Mouse (Mus musculus): ENCODE results near the gene Gpm6b.

The Gpm6b gene

DNA sequence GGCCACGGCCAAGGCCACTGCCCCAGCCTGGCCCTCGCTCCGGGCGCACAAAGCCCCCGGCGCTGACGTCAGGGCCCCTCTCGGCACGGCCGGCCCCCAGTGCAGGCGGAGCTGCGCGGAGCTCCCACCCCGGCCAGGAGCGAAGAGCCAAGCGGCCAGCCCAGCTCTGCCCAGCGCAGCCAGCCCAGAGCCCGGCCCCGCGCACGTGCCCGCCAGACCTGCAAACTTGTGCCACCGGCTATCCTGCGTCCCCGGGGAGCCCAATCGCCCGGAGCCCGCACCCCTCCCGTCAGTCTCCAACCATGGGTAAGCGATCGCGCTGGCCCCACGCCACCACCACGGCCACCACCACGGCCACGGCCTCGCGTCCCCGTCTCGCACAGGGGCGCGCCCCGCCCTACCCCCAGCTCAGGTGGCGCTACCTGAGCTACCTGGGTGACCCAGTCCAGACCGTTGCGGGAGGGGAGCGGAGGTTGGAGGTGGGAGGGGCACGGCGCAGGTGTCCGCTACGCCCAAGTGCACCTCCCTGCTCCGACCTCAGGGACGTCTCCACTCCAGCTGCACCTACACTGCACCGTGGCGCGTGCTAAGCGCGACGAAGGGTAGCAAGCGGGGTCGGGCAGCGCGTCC, at the start of gene Gpm6b:
Gpm6b (plus strand) TSS at position 81 of the 630 bp plus-strand sequence.
- DNase-seq (ENCODE audit: low read depth, low spot score): no peak

DNA sequence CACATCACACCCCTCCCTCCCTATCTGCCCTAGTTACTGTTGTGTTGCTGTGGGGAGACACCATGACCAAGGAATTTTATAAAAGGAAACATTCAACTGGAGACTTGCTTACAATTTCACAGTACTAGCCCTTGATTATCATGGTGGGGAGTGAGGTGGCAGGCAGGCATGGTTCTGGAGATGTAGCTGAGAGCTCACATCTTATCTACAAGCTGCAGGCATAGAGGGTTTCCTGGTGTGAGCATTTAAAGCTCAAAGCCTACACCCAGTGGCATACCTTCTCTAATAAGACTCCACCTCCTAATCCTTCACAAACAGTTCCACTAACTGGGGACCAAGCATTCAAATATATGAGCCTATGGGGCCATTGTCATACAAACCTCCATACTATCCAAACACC, 42.4 kb upstream of the Gpm6b start:
- DNase-seq (ENCODE audit: low read depth, low spot score): no peak

DNA sequence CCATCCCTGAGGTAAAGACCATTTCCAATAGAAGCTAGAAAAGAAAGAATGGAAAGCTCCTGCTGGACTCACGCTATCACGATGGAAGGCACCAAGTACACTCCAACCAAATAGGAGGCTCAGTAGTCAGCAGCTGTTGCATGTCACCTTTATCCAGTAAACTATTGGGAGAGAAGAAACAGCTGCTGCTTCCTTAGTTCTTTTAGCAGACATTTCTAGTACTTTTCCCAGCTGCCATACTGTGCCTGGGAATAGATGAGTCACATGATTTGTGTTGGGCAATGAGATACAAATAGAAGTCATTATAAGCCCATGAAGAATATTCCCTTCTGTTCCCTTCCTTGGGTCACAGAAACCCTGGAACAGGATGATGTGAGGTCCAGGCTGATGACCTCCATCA, 40.4 kb upstream of the Gpm6b start:
- DNase-seq (ENCODE audit: low read depth, low spot score): no peak

DNA sequence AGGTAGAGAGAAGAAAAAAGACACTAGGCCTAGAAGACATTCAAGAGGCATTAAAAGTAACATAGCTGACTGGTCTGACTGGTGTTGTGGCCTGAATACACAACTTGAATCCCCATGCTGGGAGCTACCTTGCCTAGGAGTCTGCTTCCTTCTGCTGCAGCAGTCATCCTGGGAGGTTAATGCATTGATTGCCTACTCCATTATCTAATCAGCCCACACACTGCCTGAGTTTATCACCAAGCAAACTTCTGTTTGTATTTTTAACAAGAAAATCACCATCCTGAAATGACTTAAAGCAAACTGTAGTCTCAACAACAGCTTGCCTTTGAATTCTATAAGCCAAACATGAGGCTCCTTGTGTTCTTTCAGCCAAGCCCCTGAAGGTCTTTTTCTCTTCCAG, 38.9 kb upstream of the Gpm6b start:
- DNase-seq (ENCODE audit: low read depth, low spot score): no peak

DNA sequence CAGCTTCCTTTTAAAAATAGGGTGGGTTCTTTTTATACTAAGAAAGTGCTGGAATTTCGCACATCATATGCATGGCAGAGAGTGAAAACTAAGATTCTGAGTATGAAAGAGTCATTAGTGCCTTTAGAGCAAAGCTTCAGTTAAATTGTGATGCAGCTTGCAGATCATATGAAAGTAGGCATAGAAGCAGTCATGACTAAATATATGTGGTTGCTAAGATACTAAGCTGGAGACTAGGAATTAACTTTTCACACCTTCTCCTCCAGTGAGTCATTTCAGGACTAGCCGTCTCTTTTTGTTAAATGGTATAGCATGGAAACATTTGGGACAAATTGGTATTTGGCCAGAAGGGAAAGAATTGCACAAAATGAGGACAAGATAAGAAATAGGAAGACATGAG, 24.1 kb upstream of the Gpm6b start:
- DNase-seq (ENCODE audit: low read depth, low spot score): no peak

DNA sequence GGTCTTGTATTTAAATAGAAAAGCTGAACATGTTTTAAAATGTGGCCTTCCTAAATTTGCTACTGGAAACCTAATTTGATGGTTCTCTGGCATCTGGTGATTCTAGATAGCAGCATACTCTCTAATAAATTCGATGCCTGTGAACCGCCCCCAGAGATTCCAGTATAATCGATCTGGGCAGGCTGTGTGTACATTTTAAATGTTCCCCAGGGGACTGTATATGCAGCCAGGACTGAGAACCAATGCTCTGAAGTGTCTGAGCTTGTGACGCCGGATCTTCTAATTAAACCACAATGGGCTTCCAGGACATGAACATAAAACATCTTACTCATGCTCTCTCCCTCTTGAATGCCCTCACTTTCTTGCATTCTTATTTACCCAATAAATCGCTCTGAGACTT, 22.5 kb upstream of the Gpm6b start:
- no peak for DNase-seq (ENCODE audit: low read depth, low spot score)

DNA sequence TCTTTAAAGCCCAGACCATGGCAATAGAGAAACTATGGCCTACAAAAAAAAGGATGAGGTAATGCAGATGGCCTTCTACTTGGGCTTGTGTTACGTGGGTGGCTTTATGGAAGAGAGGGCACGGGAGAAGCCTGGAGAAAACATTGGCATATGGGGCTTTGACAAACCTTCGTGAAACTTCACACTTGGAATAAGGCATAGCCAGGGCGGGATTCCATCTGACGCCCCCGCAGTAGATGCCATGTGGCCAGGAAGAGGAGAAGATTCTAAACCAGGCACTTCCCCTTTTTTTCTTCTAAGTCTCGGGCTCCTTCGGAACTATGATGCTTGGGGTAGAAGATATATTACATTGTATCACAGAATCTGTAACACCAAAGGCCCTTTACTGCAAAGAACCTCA, 22.0 kb upstream of the Gpm6b start:
- no peak for DNase-seq (ENCODE audit: low read depth, low spot score)

DNA sequence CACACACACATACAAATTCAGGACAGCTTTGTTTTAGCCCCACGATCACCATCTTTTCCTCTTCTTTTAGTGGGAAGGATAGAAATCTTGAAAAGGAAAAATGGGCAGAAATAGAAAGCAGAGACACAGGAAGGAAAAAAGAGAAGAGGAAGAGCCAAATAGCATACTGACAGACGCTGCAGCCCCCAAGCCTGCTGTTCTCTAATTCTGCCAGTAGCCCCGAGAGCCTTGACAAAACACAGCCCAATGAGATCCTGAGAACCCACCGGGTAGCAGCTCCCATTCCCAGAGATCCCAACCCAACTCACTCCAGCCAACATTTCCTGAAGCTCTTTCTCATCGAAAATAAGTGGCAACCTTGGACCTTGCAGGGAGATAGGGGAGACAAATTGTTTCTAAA, 19.4 kb upstream of the Gpm6b start:
- no peak for DNase-seq (ENCODE audit: low read depth, low spot score)

DNA sequence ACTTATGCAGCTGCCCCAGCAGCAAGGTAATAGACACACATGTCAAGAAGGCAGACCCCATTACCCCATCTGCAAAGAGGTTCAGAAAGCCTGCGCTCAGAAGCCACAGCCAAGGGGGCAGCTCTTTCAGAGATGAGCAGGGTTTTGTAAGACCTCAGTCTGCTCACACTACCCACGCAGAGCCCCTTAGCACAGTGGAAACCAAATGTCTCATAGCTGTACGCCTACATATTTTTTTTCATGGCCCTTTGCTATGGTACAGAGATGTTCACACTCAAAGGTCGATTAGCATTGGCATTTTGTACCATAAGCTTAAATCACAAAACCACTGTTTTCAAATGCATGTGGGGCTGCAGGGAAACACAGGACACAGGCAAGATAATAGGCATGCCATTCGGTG, 11.9 kb upstream of the Gpm6b start:
- DNase-seq (ENCODE audit: low read depth, low spot score): no peak

DNA sequence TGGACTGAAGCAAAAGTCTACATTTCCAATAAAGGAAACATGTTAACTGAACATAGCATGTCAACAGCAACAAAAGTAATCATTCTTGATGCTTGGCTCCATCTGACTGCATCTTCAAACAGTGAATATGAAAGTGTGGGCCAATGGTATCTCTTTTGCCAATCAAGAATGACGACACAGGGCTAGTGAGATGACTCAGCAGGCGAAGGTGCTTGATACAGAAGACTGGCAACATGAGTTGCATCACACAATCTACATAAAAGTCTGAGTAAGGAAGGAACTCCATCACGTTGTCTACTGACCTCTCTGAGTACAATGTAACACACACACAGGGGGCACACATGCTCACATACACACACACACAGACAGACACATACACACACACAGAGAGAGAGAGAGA, 9.0 kb upstream of the Gpm6b start:
- no peak for DNase-seq (ENCODE audit: low read depth, low spot score)

DNA sequence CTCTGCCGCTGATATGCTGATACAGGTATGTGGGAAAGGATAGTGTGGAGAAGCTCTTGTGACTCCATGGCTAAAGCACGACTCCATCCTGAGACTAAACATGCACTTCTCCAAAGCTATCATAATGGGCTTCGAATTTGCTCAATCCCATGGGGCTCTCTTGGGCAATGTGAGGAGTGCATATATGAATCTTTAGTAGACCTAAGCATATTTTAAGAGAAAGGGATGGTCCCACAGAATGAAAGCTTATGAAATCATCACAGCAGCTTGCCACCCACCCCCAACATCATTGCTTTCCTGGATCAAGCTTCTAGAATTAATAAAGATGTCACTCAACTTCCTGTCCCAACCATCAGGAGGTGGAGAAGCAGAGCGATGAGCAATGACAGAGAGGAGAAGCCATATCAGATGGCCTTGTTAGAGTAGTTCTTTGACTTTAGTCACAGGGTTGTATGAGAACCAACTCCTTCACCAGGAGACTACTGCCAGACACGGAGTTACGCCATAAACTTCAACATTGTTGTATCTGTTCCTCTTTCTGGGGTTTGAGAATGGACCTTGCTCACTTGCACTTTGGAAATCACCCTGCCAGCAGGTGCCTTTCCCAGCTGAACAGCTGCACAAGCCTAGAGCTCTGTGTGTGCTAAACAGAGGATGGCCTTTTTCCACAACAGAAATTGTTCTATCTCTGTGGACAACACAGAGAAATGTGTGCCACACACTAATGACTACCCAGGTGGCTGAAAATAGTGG, 8.0 kb upstream of the Gpm6b start:
- no peak for DNase-seq (ENCODE audit: low read depth, low spot score)

DNA sequence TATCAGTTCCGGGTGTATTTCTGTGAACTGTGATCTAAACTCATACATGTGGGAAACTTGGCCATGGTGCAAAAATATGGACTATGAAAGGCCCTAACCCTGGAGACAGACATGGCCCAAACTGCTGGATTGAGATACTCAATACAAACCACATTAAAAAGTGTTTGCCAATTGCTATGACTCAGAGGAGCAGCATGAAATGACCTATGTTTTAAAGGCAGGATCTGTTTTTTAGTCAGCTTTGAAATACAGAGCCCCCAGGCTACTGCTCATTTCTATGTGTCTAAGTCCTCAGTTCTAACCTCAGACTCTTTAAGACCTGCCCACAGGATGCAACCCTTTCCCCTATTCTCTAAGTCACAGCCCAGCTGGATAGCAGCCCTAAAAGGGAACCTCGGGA, 2.6 kb upstream of the Gpm6b start:
- no peak for DNase-seq (ENCODE audit: low read depth, low spot score)

DNA sequence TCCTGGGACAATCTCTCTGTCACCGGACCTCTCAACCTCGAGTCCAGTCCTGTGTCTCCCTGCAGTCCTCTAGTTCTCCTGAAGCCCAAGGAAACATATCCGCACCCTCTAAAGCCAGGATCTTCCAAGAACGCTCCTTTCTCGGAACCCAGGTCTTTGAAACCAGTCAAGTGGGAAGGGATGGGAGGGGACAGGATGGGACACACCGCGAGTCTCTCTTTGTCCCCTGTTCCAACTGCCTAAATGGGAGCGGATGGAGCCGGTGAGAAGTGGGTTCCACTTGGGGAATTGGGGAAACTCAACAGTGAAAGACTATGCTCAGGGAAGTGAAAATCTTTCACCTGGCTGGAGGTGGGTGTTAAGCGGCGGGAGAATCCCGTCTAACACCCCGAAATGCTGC, 809 bp downstream of the Gpm6b start:
- DNase-seq (ENCODE audit: low read depth, low spot score): peak; percentile 15

DNA sequence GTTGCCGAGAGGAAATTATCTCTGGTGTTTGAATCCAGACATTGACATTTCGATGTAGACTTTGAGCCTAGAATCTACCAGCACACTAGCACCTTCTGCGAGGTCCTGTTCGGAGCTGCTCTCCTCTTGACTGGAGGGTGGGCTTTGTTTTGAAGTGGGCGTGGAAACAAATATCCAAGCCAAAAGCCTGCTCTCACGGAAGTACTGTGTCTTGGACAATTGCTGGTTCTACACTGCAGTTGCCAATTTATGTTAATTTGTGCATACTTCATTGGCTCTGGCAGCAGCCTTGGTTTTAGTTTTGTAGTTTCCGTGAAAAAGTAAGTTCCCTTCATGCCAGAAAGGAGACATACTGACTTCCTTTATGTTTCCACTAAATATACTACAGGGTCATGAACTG, 2.0 kb downstream of the Gpm6b start:
- peak; percentile 25 for DNase-seq (ENCODE audit: low read depth, low spot score)

DNA sequence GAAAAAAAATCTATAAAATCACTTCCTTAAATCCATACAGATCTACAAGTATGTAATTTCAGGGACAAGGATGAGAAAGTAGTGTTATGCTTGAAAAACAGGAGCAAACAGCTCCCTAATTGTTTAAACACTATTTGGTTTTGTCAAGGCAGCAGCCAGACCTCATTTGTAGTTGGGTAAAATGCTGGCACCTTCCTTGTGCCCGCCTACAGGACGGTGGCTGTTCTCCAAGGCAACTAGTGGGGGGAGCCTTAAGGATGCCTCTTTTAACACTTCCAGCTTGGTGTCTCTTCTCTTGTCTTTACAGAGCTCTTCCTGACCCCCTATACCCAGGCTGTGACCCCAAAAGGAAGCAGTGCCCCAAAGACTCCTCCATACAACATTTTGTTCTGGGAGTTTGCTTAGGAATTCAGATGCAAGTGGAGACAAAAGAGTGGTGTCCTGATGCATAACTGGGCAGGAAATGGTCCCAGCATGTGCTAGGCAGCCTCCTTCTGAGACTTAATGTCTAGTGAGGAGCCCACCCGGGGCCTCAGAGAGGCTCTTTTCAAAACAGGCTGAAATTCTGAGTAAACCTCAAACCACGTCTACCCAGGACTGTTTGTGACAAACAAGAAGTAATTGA, 4.7 kb downstream of the Gpm6b start:
- DNase-seq (ENCODE audit: low read depth, low spot score): peak; percentile 81

DNA sequence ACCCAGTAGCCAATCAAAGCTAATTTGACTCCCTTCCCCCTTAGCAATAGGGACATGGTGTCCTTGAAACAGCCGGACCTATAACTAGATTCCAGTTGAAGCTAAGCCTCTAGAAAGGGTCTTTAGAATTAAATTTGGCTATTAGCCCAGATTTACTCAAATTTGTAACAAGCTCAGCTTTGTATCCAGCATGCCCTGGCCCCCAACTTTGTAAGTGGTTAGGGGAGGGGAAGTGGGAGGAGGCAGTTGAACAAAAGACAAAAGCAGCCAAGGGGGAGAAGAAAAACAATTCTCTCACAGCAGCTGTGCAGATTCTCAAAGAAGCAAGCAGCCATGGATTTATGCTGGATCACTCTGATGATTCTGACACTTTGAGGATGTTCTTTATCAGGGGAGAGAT, 32.8 kb downstream of the Gpm6b start:
- DNase-seq (ENCODE audit: low read depth, low spot score): no peak

DNA sequence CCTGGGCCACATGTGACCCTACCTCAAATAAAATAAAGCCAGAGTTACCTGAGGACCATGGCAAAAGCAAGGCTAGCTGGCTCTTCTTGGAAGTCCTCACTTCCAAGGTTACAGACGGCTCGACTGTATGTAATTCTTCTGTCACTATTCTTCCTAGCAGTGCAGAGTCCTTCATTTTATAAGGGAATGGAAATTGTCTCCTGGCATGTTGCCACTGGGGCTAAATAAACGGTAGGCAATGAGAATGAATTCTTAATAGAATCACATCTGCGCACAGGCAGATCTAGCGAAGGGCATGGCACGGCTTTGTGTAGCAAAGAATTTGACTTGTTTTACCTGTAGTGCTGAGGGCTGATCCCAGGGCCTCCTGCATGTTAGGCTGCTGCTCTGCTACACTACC, 33.9 kb downstream of the Gpm6b start:
- DNase-seq (ENCODE audit: low read depth, low spot score): no peak

DNA sequence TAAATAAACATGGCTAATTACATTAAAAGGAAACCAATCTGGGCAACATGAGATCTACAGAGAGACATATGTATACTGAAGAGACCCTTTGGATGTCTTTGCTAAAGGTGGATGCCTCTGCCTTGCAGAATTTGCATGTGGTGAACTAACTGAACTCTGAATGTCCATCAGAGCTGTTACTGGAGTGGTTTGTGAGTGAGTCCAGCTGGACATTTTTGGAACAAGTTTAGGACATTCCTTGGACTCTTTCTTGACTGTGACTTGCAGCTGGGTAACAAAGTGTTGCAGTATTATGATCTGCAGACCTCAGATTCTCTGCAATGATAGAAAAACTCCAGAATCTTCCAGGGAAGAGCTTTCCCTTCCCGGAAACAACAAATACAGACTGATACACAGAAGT, 41.1 kb downstream of the Gpm6b start:
- DNase-seq (ENCODE audit: low read depth, low spot score): no peak

DNA sequence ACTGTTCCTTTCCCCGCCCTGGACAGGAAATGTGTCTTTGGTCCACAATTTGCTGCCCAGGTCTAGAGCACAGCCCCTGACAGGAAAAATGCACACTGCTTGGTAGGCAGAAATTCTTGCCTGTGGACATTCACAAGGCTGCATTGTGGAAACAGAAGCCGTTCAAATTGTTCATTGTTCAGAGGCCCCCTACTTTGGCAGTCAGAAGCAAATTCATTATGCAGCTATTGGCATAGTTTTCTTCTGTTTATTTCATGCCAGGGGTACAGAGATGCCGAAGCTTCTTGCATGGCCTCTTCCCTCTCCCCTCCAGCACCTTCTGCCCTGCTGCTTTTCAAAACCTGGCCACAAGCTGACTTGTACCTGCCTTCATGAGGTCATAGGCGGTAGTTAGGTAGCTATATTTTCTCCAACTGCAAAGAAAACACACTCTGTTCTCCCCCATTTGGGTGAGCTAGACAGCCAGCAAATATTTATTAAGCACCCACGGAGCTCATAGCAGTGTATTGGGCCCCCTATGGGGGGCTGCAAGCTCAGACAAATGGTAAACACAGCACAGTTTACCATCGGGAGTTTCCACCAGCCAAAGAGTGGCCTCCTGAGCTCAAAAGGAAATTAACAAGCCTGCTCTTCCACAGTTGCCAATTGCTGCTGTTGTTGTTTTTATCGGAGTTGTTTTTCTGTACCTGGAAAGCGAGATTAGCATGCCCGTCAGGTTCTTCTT, 48.2 kb downstream of the Gpm6b start:
- no peak for DNase-seq (ENCODE audit: low read depth, low spot score)

DNA sequence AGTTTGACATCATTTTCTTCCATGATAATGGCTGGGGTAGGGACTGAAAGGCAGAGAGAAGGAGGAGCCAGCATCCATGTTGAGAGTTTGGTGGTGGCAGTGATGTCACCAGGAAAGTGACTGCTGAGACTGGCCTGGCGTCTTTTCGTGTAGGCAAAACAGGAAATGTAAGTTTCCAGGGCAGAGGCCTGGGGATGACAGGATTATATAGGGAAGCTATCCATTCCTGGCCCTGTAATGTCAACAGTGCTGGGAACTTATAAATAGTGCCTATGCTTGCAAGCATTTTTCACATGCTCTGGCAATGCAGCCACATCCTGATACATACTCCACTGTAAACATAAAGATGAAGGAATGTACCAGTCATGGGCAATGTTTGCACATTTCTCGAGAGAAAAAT, 52.6 kb downstream of the Gpm6b start:
- DNase-seq (ENCODE audit: low read depth, low spot score): no peak

DNA sequence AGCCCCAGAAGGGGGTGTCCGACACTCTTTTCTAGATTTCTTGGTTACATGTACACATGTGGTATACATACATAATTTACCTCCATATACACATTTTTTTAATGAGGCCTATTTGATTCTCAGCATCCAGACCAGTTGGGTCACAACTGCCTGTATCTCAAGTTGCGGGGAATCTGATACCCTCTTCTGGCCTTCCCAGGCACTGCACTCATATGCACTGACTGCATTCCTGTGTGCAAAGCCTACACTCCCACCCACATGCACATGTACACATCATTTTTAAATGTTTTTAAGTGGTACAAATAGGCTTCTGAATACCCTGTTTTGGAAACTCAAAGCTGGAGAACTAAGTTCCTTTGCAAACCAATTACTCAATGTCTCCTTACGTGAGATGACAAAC, 54.8 kb downstream of the Gpm6b start:
- DNase-seq (ENCODE audit: low read depth, low spot score): peak; percentile 10

DNA sequence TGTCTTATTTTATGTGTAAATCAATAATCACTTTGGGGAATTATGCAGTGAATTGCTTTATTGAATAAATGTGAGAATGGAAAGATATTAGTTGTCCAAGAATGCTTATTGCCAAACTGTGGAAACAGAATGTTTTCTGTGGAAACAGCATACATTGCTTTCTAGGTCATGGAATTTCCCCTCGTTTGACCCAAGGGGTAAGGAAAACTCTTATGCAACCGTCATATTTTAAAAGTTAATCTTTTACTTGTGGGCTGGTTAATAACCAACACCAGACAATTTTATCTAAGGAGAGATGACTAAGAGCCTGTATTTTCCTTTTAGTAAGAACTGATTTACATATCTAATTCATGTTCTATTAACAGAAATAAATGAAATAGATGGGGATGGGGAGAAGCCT, 64.1 kb downstream of the Gpm6b start:
- no peak for DNase-seq (ENCODE audit: low read depth, low spot score)

DNA sequence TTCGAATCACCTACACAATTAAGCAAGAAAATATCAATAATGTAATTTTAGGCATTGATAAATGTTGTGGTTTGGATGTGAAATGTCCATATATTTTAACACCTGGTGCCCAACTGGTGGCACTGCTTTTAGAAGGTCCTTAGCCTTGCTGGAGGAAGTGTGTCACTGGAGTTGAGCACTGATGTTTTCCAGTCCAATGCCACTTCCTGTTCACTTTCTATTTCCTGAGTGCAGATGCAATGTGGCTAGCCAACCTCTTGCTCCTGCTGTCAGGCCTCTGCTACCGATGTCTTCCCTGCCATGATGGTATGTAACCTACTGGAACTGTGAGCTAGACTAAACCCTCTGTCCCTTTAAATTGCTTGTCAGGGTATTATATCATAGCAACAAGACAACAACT, 65.6 kb downstream of the Gpm6b start:
- no peak for DNase-seq (ENCODE audit: low read depth, low spot score)

Measured in R1 (cell line).